Mouse (Mus musculus) heart, adult 18-20 months (tissue): ENCODE measurements around the gene Mindy1. TPM values are rescaled to one million over a fixed set of nuclear protein-coding genes. Genes with fewer than 3 reads are reported as not detected.

ENCODE experiments used
- DNase-seq, 2 experiments: peaks; one replicate each; pipeline ENCODE4 v3.0.0; 2021 to 2022; ENCODE audit warnings: mixed read lengths in 1 of 2
- long read RNA-seq, 2 experiments: library from polyadenylated mRNA; stranded (forward); transcript quantifications; one replicate each; pipeline ENCODE4 v2.0.0; 2021
- total RNA-seq, 2 experiments: library from RNA; stranded (reverse); gene quantifications; 2 replicates each; pipeline ENCODE4 v1.2.3; 2021

The Mindy1 gene
- total RNA-seq = 10 to 100 TPM; 19.1 to 23.2 TPM
- long read RNA-seq, experiment 1, transcript Mindy1-202 (10 exons, 2,827 nt) = major isoform, 17 of 22 reads
- long read RNA-seq, experiment 1, partial matches to known transcripts = 2 of 22 reads
- long read RNA-seq, experiment 1, other reads (novel, unspliced or antisense) = 2 of 22 reads
- long read RNA-seq, experiment 2, partial matches to known transcripts = 1 of 5 reads
- long read RNA-seq, experiment 2, other reads (novel, unspliced or antisense) = 1 of 5 reads

DNA sequence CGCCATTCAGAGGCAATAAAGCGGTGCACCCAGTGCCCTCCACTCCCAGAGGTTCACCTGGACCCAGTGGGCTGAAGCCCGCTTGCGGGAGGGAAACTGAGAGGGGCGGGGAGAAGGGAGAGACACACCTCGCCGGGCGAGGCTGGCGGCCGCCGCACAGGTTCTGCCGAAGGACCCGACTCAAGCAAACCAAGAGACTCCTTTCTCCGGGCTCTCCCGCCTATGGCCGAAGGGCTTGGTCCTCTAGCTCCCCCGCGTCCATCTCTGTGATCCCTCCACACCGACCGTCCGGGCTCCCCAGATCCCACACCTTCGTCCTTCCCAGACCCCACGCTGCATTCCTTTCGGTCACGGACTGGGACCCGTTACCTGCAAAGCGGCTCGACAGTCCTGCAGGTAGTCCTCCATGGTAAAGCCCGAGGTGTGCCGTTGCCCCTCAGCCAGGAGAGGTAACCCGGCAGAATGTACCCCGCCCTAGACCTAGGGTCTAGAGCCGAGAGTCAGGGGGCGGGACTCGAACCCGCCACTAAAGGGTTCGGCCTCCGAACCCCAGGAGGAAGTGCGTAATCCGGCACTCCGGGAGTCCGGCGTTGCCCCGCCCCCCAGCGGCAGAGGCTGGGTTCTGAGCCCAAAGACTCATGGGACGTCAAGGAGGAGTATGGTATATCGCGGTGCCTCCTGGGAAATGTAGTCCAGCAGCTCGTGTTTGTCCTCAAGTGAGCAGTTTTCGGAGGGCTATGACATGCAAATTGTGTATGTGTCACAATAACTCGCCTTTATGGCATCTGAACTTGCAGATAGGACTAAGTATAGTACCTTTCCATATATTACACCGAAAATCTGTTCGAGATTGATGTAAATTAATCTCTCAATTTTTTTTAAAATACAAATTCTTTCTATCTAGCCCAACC is at the start of gene Mindy1, which contains the start of gene Prune1:
TSS of gene Mindy1 (plus strand) at position 130 of the 911 bp plus-strand sequence.
TSS of gene Prune1 (minus strand) at position 861 of the 911 bp plus-strand sequence.
- peak; percentile 98 to 99 for DNase-seq

GRCm38 (mm10) chr3:95232771-95233170 is 48.4 kb upstream of the Mindy1 start:
- DNase-seq = no peak

DNA sequence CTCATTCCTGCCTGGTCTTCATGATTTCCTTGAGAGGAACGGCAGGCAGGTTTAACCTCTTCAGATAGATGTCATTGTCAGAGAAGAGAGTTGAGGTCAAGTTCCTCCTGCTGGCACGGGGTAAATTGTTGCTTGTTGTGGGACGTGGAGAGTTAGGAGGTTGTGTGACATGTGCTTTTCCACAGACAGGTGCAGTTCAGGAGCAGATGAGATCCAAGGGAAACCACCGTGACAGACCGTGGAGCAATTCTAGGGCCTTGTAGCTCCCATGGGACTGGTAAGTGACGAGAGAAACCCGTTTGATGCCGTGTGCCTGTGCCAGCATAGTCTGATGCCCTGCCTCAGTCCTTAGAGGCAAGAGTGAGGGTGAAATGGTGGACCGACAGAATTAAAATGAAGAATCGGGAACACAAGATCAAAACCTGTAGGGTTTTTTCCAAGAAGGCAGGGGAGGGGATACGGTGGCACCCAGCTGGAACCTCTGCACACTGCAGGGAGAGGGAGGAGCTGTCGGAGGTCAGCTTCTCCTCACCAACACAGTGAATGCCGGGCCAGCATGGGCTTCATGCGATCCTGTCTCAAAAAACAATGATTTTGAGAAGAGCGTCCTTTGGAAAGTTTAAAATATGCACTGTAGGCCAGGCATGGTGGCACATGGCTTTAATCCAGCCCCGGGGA is 47.7 kb upstream of the Mindy1 start:
- no peak for DNase-seq

DNA sequence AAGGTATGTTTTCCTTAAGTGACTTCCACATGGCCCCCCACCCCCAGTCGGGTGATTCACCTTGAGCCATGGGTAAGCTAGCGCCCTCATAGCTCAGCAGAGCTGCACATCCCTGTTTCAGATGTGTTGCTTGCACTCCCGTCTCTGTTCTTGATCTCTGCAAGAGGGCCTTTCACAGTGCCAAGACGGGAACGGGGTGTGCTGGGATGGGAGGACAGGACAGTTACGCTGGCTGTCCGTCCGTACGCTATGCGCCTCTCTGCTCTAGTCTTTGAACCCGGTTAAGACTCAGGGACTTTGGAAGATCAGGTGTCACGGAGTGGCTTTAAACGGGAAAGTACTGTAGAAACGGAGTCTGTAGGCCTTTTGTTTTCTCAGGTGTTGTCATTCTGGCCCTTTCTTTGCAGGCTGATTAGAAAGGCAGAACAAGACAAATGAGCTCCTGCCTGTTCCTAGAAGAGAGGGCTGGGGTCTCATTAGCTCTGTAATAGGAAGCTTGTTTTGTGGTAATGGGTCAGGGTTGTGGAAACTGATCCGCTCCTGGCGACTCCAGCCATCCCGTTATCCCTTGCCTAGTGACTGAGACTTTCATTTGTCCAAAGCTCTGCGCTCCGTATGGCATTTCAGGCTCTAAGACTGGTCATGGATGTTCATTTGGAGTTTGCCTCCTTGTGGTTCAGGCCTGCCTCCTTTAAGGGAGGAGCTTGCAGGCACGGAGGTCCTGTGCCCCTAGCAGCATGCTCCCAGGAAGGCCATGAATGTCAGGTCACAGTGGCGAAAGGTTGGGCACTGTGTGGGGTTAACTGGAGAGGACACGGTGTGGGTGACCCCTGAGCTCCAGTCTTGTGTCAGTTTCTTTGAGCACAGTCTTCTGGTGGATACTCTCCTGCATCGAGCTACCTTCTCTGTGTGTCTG is 45.5 kb upstream of the Mindy1 start:
- no peak for DNase-seq

DNA sequence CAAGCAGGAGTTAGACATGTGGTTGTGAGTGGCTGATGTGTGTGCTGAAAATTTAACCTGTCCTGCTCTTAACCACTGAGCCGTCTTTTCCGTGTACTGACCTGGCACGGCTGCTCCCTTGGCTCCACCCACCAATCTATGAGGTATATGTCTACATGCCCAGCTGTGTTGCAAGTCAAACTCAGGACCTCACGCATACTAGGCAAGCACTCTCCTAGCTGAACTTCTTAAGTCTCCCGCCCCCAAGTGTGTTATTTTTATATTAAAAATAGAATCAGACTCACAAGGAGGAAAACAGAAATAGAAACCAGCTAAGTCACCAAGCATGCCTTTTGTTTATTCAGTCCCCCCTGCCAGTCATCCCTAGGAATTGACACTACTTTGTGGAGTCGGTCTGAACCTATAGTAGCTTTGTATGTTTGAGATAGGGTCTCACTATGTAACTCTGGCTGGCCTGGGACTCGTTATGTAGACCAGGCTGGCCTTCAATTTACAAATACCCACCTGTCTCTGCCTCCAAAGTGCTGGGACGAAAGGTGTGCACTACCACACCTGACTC is 43.5 kb upstream of the Mindy1 start:
- DNase-seq = no peak

- DNase-seq = no peak
These were observed 42.1 kb upstream of the Mindy1 start for GRCm38 (mm10) chr3:95239022-95239421.

DNA sequence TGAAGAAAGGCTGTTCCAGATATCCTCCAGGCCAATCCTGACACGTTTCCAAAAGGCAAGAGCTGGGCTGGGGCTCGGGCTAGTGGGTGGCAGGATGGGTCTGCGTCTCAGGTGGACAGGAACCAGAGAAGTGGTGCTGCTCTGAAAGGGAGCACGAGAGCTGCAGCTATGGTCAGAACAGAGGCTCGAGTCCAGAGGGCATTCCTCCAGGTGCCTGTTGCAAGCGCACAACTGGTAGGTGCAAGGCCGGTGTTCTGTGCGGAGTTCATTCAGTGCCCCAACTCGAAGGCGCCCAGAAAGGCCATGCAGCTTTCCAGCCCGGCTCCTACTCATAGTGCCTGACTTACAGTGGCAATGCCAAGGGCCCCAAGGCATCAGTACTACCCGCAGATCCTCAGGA is 41.2 kb upstream of the Mindy1 start:
- no peak for DNase-seq

- no peak for DNase-seq
These were observed 40.2 kb upstream of the Mindy1 start for GRCm38 (mm10) chr3:95240900-95241299.

- no peak for DNase-seq
These were observed 39.6 kb upstream of the Mindy1 start, which contains the start of gene Gm128 for GRCm38 (mm10) chr3:95241498-95241897. TSS of gene Gm128 (minus strand) at chr3:95241598.

- DNase-seq = no peak
These were observed 38.1 kb upstream of the Mindy1 start for GRCm38 (mm10) chr3:95243086-95243485.

DNA sequence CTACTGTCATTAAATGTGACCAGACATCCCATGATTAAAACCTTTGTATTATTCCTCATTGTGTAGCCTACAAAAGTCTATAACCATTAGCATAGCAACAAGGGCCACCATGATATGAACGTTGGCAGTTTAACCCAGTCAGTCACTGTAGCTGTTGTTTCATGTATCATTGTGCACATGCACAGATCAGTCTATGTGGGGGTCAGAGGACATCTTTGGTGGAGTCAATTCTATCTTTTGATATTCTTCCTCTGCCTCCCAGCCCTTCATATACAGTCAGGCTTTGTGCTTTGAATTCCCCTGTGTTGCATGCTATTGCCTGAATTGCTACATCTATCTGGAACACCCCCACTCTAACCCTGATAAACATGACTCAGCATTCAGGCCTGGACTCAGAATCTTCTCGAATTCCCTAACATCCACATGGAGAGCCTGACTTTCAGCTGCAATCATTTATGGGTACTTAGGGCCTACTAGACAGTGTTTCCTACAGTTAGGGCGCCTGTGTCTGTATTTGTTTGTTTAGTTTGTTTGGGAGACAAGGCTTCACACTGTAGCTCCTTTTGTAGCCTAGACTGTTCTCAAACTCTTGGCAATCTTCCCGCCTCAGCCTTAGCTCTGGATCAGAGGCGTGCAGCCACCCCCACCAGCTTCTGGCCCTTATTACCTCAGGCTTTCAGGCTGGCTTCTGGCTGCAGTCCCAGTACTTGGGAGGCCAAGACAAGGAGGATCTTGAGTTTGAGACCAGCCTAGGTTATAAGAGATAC is 34.5 kb upstream of the Mindy1 start:
- peak; percentile 50 to 55 for DNase-seq

GRCm38 (mm10) chr3:95247660-95248336 is 33.3 kb upstream of the Mindy1 start:
- DNase-seq = no peak

DNA sequence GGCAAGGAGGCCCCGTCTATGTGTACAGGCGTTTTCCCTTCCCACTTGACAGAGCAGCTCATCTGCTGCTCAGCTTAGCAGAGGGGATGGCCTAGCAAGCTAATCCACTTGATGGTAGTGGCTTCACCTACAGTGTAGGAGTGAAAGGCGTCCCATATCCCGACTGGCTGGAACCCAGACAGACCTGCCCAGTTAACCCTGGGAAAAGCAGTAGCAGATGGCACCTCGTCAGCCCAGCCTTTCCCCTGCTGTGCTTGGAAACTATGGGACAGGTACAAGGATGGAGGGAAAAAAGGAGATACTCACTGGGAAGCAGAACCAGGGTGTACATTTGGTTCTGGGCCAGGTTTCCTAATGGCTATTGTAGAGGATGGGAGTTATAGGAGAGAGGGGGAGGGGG is 30.8 kb upstream of the Mindy1 start:
- DNase-seq = no peak

DNA sequence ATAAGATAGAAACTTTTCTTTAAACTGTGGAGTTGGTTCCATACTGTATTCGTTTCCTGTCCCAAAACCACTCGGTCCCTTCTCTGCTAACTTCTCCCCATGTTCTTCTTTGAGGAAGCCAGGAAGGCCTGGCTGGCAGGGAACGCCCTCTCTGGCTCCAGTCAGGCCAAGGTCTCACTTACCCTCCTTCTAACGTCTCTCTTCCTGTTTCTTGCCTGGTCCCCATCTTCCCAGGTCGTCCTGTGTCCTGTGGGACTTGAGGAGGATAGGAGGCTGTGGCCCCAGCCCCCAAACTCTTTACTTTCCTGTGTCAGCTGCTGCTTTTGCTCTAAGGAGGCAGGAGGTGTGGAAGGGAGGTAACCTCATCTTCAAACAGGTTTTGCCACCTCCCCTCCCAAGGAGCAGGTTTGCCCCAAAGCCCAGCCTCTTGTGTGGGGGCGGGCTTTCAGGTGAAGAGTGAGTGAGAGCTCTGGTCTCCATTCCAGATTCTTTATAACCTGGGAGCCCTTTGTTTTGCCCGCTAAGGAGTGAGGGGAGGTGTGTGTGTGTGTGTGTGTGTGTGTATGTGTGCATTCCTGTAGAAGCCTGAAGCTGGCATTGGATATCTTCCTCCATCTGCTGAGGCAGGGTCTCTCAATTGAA is 30.2 kb upstream of the Mindy1 start, which contains the start of gene Bnipl:
TSS of gene Bnipl (minus strand) at position 411 of the 642 bp plus-strand sequence.
- DNase-seq = no peak

GRCm38 (mm10) chr3:95256931-95257330 is 24.2 kb upstream of the Mindy1 start:
- no peak for DNase-seq

DNA sequence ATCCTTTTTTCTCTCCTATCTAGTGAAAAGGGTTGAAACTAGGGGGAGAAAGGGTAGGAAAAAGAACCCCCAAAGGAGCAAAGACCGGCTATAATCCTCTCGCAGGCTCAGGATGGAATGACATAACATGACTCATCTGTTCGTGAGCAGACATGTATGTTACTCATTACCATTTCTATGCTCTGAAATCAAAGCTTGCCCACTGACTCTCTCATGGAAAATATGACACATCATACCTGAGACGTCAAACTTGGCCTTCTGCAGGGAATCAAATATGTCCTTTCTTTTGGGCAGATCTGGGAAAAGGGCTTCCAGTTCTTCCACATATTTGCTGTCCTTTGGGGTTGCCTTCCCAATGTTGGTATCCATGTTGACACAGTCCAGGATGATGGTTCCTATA is 19.2 kb upstream of the Mindy1 start:
- DNase-seq = no peak

- peak; percentile 76 to 84 for DNase-seq
These were observed 17.9 kb upstream of the Mindy1 start for GRCm38 (mm10) chr3:95263089-95263739.

DNA sequence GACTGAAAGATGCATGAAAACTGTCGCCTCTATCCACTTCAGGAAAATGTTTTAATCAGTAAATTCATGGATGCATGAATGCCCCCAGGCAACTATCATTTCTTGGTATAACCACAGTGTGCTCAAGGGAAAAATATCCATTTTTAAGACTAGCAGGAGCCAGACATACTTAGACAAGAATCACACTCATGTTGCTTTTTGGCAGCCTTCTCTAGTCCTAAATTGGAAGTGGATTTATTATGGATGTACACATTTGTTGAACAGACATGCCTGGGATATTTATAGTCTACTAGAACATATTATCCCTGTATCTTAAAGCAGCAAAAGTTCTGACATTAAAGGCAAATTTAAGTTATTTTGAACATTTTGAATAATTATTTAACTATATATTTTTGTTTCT is 16.4 kb upstream of the Mindy1 start:
- DNase-seq = no peak

- no peak for DNase-seq
These were observed 15.1 kb upstream of the Mindy1 start for GRCm38 (mm10) chr3:95266052-95266451.
